Mouse (Mus musculus) small intestine, adult 2 months (tissue): ENCODE measurements around the gene Socs1.

Source experiments
- CTCF ChIP-seq: fragments of 200-500 bp; IDR thresholded peaks from 2 replicates; pipeline ENCODE4 v1.5.1; 2012; ENCODE audit warnings: low read depth, mild to moderate bottlenecking, control low read depth, inconsistent platforms, low read length, moderate library complexity, mixed read lengths; ENCODE audit not compliant: insufficient replicate concordance, insufficient read length; ENCODE audit errors: extremely low read depth
- POLR2A ChIP-seq: fragments of 200-500 bp; IDR thresholded peaks from 2 replicates; pipeline ENCODE4 v1.6.1; 2012; ENCODE audit warnings: low read depth, mild to moderate bottlenecking, control low read depth, inconsistent platforms, low read length, moderate library complexity

DNA sequence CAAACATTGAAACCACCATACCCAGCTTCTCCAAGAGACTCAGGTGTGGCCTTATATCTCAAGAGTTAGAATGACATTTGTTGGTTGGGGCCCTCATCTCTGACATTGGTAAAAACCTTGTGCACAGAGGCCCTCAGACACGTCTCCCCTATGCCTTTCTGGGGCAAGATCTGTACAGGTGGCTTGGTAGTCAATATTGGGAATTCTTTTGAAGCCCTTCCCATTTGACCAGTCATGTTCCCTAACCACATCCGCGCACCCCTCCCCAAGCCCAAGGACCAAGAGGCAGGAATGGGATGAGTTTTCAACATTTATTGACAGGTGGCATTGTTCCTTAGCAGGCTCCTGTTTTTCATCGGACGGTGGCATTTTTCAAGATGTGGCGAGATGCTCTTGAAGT lies 10.7 kb upstream of the Socs1 start, which contains the start of gene Prm2:
- no peak for TF ChIP-seq POLR2A
- TF ChIP-seq CTCF = no peak
